Mouse (Mus musculus): ENCODE data around the gene Dand5.

DNA sequence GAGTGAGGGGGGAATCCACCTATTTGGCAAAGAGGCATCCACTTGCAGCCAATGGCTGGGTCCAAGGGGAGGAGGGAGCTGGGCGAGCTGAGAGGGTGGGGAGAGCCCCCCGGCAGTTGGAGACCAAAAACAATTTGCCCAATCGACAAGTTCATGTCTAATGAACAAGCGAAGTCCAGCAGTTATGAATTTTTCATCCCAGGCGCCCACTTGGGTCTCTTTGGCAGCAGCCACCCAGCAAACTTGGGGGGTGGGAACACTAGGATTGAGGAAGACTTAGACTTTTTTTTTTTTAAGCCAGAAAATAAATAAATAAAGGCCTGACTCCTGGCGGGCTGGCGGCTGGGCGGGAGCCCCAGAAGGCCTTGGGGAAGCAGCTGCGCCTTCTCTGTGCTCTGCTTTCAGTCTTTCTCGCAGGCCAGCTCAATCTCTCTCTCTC is 48.1 kb downstream of the Dand5 start:
- TF ChIP-seq POLR2A (IDR thresholded peaks at IDR 0.05; ENCODE audit: low read depth, low read length): no peak; the same call in 1 of the 2 replicates
- TF ChIP-seq CTCF (IDR thresholded peaks at IDR 0.05; ENCODE audit: borderline replicate concordance, insufficient read depth, low read length): no peak
